Mouse (Mus musculus) heart, postnatal 14 days (tissue): ENCODE results near the gene Bhlha15. TPM values are rescaled to one million over a fixed set of nuclear protein-coding genes. Genes with fewer than 3 reads are reported as not detected.

Experiments used
- DNase-seq, 2 experiments: peaks; one replicate each; pipeline ENCODE4 v3.0.0; 2021 to 2022
- intact Hi-C: fragments of 180-260 bp; cut with DNase I; formaldehyde crosslinking; loops from one replicate; pipeline ENCODE4 v1.15.1; 2025
- total RNA-seq, 2 experiments: library from RNA; stranded (reverse); gene quantifications; 2 replicates each; pipeline ENCODE4 v1.2.3; 2021

Gene Bhlha15
- total RNA-seq, 2 experiments from 2014 or later, result not detected

DNA sequence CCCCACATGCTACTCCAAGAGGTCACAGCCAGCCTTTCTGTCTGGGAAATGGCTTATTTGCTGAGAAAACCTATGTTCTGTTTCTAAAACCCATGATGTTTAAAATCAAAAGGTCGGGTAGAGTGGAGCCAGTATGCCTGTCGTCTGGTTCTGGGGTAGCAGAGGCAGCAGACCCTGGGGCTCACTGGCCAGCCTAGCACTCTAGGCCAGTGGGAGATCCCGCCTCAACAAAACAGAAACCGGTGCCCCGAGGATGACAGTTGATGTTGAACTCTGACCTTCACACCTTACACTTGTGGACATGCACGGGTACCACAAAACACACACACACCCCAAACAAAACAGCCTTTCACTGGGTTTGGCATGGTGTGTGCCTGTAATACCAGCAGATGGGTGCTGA, 1.7 kb upstream of the Bhlha15 start:
- intact Hi-C loops, result no loop called here
- DNase-seq, result no peak

DNA sequence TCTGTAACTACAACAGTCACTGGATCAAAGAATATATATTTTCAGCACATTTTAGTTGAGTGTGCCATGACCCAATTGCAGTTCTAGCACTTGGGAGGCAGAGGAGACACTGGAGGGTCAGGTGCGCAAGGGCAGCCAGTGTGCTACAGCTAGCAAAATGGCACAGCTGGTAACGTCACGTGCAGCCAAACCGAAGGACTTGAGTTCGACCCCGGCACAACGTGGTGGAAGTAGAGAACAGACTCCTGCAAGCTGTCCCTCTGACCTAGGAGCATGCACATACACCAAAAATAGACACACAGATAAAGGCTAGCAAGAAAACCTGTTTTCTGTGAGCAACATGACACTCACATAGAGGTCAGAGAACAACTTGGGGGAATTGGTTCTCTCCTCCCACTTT, 759 bp upstream of the Bhlha15 start:
- intact Hi-C loops, result no loop called here
- no peak for DNase-seq

DNA sequence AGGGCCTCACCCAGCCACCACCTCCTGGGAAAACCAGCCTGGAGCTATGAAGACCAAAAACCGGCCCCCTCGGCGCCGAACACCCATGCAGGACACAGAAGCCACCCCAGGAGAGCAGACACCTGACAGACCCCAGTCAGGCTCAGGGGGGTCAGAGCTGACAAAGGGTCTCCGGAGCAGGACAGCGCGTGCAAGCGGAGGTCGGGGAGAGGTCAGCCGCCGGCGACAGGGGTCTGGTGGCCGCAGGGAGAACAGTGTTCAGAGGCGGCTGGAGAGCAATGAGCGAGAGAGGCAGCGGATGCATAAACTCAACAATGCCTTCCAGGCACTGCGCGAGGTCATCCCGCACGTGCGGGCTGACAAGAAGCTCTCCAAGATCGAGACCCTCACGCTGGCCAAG, 940 bp downstream of the Bhlha15 start:
- intact Hi-C loops, result no loop called here
- no peak for DNase-seq

DNA sequence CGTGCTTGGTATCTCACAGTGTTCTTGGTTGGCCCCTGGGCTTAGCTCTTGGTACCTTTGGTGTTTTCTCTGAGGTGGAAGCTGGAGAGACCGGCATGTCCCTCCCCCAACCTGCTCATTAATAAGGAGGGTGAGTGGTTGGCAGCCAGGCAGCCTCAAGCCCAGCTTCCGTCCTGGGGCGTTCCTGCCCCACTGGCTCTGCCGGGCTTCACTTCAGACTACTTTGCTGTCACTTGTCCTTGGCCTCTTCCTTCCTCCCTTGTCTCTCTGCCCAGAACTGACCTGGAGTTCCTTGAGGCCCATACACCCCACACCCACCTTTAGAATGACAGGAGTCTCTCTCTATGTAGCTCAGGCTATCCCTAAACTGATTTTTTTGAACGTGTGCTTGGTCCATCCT, 2.6 kb downstream of the Bhlha15 start:
- intact Hi-C loops, result no loop called here
- no peak for DNase-seq

DNA sequence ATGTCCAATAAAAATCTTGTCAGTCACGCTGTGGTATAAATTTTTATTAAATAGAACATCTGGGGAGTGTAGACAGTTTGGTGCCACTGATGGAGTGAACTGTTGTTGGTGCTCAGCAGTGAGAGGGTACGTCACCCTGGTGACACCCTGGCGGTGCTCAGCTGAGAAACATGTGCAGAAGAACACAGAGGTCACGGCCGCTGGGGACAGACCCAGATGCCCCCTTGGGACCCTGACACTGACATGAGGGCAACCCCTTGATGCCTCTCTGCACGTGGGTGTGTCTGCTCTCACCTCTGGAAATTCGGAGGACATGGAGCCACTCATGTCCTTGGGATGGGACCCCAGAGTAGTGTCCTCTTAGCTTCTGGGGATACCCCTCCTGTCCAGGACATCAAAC, 4.3 kb downstream of the Bhlha15 start:
- no peak for DNase-seq
- intact Hi-C loops, result no loop called here

DNA sequence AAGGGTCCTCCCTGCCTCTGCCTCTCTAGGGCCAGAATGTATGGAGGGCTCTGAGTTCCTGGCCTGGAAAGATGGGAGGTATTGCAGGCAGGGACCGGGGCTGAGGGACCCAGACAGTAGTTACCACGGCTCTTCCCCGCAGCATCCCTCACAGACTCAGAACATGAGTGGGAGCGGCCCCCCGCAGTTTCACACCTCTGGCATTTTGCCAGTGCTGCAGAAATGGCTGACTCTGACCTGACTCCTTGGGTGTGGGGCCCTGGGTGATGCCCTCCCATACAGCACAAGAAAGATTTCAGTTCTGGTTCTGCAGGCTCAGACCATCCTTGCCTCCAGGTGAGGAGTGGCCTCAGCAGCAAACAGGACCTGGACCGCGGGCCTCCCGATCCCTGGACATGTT, 5.5 kb downstream of the Bhlha15 start:
- no peak for DNase-seq
- intact Hi-C loops, result no loop called here

DNA sequence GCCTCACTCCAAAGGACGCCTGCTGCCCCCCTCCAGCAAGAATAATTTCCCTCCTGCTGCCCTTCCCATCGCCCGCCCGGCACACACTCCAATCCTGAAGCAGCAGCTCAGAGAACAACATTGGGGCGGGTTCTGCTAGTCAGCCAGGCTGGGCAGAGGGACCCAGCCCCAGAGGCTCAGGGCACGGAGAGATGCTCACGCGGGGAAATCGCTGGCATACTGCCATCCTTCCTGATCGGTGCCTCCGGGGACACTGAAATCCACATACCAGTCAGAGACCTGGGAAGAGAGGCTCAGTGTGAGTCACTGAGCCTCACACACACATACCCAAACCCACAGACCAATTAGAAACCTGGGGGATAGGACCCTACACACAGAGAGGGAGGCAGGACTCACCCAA, 10.5 kb downstream of the Bhlha15 start:
- intact Hi-C loops, result no loop called here
- no peak for DNase-seq

DNA sequence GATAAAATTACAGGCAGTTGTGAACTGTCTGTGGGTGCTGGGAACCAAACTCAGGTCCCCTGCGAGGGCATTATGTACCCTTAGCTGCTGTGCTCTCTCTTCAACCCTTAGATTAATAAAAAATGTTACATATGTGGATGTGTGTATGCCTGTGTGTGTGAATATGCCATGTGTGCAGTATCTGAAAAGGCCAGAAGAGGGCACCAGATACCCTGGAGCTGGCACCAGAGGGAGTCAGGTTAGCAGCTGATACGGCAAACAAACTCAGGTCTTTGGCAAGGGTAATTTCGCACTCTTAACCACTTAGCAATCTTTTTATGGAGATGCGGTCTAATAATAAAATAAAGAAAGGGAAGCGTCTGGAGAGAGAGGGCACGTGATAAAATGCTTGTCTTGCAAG, 12.3 kb downstream of the Bhlha15 start:
- DNase-seq, result no peak
- intact Hi-C loops, result no loop called here

DNA sequence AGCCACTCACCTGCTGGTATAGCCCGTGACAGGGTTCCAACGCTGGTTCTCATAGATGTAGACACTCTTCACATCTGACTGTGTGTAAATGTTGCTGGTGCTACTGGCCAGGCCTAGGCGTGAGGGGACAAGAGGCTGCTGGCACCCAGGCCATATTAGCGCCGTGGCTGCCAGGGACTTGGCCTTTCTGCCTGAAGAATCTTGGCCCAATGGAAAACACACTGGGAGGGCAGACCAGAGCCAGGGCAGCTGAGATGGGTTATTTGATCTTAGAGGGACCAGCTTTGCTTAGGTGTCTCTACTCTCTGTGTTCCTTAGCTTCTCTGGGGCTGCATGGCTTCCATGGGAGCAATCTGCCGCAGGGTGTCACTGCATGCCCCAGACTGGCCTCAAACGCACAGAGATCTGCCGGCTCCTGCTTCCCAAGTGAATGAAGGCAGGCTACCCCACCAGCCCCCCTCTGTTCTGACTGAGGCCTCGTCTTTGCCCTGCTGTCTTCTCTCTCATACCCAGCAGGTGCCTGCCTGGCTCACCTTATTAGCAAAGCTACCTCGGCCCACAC, 13.4 kb downstream of the Bhlha15 start:
- no peak for DNase-seq

DNA sequence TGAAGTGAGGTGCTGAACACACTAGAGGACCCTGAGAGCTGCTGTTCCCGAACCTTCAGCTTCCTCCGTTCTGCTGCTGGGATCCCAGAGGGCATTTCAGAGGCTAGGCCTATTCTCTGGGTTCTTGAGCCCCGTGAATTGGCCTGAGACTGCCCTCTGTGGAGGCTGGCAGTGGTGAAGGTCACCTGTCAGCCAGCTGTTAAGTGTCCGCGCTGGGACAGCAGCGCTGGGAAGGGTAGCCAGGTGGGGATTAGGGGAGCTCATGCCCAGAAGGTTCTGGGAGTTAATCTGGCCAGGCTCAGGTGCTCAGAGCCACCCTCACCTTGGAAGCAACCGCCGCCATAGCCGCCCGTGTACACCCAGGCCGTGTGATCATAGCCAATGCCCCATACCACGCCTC, 14.2 kb downstream of the Bhlha15 start:
- no peak for DNase-seq
- intact Hi-C loops, result no loop called here

More for the DNA sequence above, 13.4 kb downstream of the Bhlha15 start:
- intact Hi-C loops, result no loop called here

DNA sequence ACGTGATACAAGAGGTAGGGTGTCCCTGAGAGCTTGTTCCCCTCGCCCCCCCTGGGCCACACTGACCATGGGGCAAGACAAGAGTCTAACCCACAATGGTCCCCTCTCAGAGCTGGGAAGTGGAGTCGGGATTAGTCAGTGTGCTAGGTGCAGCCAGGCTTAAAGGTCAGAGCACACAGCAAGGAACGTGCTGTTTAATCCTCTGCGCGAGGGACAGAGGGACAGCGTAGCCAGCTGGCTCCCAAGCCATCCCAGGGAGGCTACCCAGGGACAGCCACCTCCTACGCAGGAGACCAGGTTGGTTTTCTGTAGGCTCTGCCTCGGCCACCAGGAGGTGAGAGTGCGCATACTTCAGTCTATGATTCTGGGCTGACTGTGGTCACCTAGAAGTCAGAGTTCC, 14.8 kb downstream of the Bhlha15 start:
- DNase-seq, result no peak
- intact Hi-C loops, result no loop called here

DNA sequence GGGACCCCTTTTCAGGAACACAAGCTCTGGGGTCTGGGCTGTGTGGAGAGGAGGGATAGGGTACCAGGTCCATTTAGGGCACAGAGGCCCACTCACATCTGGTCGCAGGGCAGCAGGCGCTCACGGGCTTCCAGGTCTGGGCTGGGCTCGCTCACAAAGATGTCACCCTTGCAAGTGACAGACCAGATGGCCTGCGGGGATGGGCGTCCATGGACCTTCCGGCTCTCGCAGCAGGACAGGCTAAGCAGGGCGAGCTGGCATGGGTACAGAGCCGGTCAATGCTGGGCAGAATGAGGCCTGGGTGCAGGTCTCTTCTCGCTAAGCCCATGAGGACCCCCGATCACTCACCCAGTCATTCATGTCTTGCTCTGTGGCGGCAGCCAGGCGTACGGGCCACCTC, 16.0 kb downstream of the Bhlha15 start:
- intact Hi-C loops, result no loop called here
- DNase-seq, result no peak

DNA sequence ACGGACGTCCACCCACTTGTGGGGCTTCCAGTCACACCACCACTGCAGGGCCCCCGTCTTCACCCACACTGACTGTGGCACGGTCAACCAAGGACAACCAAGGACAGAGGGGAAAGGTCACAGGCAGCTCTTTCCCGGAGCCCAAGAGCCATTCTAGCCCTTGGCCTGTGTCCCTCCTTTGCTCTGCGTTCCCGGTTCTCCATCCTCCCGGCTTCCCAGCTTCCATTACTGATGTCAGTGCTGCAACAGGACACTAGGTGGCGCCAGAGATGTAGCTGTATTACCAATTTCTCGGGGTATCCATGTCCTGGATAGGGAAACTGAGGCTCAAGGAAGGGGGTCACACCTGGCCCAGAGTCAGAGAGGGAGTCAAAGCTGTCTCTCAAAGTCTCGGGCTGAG, 17.4 kb downstream of the Bhlha15 start:
- DNase-seq, result peak; percentile 45 to 63
- intact Hi-C loops, result no loop called here

DNA sequence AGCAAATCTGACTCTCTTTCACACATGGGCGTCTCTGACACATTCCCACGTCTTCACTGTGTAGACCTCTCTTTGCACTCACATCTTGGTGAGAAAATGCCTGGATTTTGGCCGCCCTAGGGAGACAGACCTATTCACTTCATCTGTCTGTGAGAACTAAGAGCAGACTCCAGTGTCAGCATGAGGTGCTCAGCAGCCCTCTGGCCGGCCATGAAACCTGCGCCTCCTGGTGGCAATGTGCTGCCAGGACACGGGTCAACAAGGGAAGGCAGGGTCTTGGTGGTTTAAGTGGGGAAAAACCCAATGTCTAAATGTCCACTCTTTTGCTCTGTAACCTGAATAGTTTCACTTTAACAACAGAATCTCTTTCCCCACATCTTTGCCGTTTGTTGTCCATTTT, 24.4 kb downstream of the Bhlha15 start:
- intact Hi-C loops, result loop anchor here (5.0 kb wide), 2 partner anchors 172 to 518 kb away; no protein-coding TSS in a partner anchor
- peak; percentile 65 to 80 for DNase-seq

DNA sequence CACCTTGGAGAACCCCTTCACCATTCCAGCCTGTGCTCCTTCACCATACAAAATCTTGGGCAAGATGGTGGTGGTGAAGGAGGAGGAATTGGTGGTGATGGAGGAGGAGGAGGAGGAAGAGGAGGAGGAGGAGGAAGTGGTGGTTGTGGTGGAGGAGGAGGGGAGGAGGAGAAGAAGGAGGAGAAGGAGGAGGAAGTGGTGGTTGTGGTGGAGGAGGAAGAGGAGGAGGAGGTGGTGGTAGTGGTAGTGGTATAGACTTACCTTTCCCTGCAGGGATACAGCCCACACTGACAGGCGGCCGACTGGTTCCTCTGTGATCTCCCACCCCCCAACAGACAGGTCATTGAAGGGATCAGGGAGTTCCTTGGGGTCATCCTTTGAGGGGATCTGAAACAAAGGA, 25.9 kb downstream of the Bhlha15 start:
- DNase-seq, result no peak
- intact Hi-C loops, result no loop called here

DNA sequence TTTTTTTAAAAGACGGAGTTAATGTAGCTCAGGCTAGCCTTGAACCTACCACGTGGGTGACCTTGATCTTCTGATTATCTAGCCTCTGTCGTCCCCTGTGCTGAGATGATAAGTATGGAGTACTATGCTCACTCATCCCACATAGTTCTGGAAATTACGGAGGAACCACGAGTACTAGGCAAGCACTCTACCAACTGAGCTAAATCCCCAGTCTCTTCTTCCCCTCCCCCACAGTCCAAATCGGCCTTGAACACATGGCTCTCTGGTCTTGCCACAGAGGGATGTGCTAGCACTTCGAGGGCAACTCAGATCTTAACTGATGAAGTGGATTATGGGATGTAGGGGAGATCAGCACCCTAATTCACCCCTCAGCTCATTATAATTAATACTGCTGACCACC, 28.0 kb downstream of the Bhlha15 start:
- intact Hi-C loops, result no loop called here
- DNase-seq, result no peak

DNA sequence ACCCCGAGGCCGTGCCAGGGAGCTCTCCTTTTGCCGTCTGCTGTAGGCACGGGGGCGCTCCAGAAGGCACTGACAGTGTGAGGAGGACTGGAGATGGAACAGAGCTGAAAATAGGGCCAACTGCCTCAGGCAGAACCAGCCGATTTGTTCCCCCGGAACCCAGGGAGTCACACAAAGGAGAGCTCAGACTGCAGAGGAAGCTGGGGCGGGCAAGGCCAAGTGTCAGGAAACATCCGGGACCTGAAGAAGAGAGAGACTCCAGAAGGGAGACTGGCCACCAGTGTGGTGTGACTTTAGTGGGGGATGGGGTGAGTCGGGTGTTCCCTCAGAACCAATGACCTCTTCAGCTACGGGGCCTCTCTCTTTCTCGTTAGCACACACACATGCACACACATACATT, 29.2 kb downstream of the Bhlha15 start:
- intact Hi-C loops, result no loop called here
- peak; percentile 15 to 16 for DNase-seq

DNA sequence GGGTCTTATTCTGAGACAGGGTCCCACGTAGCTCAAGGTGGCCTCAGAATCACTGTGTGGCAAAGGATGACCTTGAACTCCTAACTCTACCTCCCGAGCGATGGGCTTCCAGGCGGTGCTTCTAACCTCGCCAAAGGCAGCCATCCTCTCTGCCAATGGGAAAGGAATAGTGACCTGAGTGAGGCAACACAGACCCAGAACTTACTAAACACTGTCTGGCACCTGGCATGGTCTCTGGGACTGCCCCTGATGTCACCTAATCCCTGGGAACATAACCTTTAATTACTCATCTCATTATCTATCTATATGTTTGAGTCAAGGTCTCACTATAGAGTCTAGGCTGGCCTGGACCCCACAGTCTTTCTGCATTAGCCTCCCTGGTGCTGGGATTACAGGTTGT, 29.9 kb downstream of the Bhlha15 start:
- DNase-seq, result no peak
- intact Hi-C loops, result loop anchor here (5.0 kb wide), 1 partner anchor 118 kb away; the partner anchor contains the start of gene Lmtk2

DNA sequence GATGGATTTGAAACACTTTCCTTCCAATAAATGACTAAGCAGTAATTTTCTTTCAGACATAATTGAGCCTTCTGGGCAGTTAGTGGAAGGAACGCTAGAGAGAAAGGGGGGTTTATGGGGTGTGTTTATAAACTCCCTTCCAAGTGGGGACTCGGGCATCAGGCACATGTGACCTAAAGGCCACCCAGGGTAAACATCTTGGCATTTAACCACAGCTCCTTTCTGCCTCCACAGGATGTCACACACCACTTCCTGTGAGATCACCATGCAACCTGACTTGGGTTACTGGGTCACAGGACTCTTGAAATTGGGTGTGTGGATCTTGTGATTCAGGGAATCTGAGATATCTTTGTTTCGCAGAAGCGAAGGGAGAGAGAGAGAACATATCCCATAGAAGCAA, 31.2 kb downstream of the Bhlha15 start:
- intact Hi-C loops, result loop anchor here (5.0 kb wide), 1 partner anchor 119 kb away; the partner anchor contains the start of gene Lmtk2
- no peak for DNase-seq

DNA sequence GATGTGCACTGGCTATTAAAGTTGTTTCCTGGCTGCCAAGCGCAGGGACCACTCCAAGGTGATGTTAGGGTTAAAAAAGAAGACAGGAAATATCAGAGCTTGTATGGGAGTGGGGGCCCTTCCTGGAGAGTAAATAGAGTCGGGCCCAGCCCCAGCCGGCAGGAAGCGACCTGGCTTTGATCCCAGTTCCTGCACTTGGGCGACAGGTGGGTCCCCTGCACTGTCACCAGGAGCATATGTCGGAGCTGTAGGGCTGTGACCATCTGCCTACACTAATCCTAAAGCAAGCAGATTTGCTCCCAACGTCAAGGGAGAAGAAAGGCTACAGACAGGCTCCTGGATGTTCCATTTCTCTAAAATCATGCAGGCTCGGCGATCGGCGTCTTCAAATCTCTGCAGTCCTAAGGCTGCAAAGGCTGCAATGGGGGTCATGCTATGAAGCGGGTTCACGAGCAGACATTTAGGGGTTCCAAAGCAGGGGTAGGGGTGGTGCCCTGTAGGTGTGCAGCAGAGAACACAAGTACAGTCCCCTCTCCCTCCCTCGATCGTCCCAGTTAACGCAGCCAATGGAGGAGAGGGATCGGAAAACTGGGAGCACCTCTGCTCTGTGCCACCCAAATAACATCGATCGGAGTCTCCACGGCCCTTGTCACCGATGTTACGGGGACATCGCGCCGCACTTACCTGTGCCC, 32.9 kb downstream of the Bhlha15 start:
- intact Hi-C loops, result loop anchor here (2.0 to 5.0 kb wide), 2 partner anchors 34 to 121 kb away; partner anchors contain the start of gene Lmtk2
- DNase-seq, result peak; percentile 64 to 67

DNA sequence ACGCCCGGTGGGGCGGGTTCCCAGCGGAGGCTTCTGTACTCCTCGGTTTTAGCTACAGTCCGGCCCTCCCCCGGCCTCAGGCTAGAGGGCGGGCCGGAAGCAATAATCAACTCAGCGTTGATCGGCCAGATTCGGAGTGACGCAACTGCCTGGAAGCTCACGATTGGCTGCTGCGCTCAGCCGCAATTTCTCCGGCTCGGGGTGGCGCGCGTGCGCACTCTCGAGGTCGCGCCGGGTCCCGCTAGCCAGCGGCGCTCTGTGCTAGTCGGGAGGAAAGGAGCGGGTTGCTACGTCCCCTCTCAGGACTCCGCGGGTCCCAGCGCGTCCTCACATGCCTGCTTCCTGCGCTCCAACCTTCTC, 33.4 kb downstream of the Bhlha15 start, which contains the start of gene Tecpr1:
Gene Tecpr1 (minus strand): TSS at position 113 of the 360 bp plus-strand sequence.
- peak; percentile 96 to 97 for DNase-seq
- intact Hi-C loops, result loop anchor here (2.0 to 5.0 kb wide), 2 partner anchors 33 to 121 kb away; partner anchors contain the start of gene Lmtk2
